Mouse (Mus musculus): ENCODE data around the gene Eif4g1. TPM values are rescaled to one million over a fixed set of nuclear protein-coding genes. Genes with fewer than 3 reads are reported as not detected.

Gene Eif4g1
- polyA plus RNA-seq, 1 experiment from 2014 or later, result 146 TPM

GRCm38 (mm10) chr16:20723247-20723646 lies 55.1 kb downstream of the Eif4g1 start:
- Histone ChIP-seq H3K4me1 (peaks cover 7% of the 10 kb centered on the region), H3K9ac (no peak overlapping the region), H3K4me2 (no peak overlapping the region), H3K36me3 (replicated peaks) (peaks cover 11% of the 10 kb centered on the region; the same call in 1 of the 2 replicates), H3K9me3 (no peaks in the 10 kb centered on the region), H3K27ac (no peak overlapping the region), H3K4me3 (no peak overlapping the region), H3K27me3 (replicated peaks) (no peaks in the 10 kb centered on the region)
- no peak for ATAC-seq (replicated peaks)
- 74% methylated on average over 4 of the region's 4 CpGs for WGBS

- H3K27ac ChIP-seq, result no peak overlapping the region
- no peaks in the 10 kb centered on the region for H3K27me3 ChIP-seq (replicated peaks)
- H3K4me1 ChIP-seq, result no peaks in the 10 kb centered on the region
- WGBS, result 41% methylated on average over 5 of the region's 5 CpGs
- peak; percentile 67 for ATAC-seq (replicated peaks)
- H3K36me3 ChIP-seq (replicated peaks), result peaks cover 11% of the 10 kb centered on the region; the same call in 1 of the 2 replicates
- H3K9ac ChIP-seq, result no peak overlapping the region
- H3K4me2 ChIP-seq, result no peak overlapping the region
- H3K9me3 ChIP-seq, result no peaks in the 10 kb centered on the region
- no peak overlapping the region for H3K4me3 ChIP-seq
Measured at GRCm38 (mm10) chr16:20724338-20724748, 56.2 kb downstream of the Eif4g1 start.

- 81% methylated on average over 7 of the region's 7 CpGs for WGBS
- H3K4me1 ChIP-seq, result no peaks in the 10 kb centered on the region
- no peak overlapping the region for H3K4me3 ChIP-seq
- ATAC-seq (replicated peaks), result no peak
- peaks cover 11% of the 10 kb centered on the region; the same call in 1 of the 2 replicates for H3K36me3 ChIP-seq (replicated peaks)
- H3K9me3 ChIP-seq, result no peaks in the 10 kb centered on the region
- H3K9ac ChIP-seq, result no peak overlapping the region
- no peak overlapping the region for H3K4me2 ChIP-seq
- no peaks in the 10 kb centered on the region for H3K27me3 ChIP-seq (replicated peaks)
- no peak overlapping the region for H3K27ac ChIP-seq
Measured at GRCm38 (mm10) chr16:20725321-20725720, 57.2 kb downstream of the Eif4g1 start.

- no peak for ATAC-seq (replicated peaks)
- Histone ChIP-seq H3K9ac (no peak overlapping the region), H3K4me2 (no peak overlapping the region), H3K4me1 (no peaks in the 10 kb centered on the region), H3K27ac (no peak overlapping the region), H3K36me3 (replicated peaks) (peaks cover 11% of the 10 kb centered on the region; the same call in 1 of the 2 replicates), H3K4me3 (no peak overlapping the region), H3K9me3 (no peaks in the 10 kb centered on the region), H3K27me3 (replicated peaks) (no peaks in the 10 kb centered on the region)
- WGBS, result 82% methylated on average over 4 of the region's 4 CpGs
Measured at GRCm38 (mm10) chr16:20725750-20726149, 57.6 kb downstream of the Eif4g1 start.

- no peak overlapping the region for H3K4me3 ChIP-seq
- no peak overlapping the region for H3K9ac ChIP-seq
- WGBS, result 67% methylated on average over 1 of the region's 1 CpGs
- ATAC-seq (replicated peaks), result no peak
- no peak overlapping the region for H3K4me2 ChIP-seq
- H3K9me3 ChIP-seq, result no peaks in the 10 kb centered on the region
- no peaks in the 10 kb centered on the region for H3K27me3 ChIP-seq (replicated peaks)
- H3K36me3 ChIP-seq (replicated peaks), result peaks cover 11% of the 10 kb centered on the region; the same call in 1 of the 2 replicates
- H3K27ac ChIP-seq, result no peak overlapping the region
- no peaks in the 10 kb centered on the region for H3K4me1 ChIP-seq
Measured at GRCm38 (mm10) chr16:20726384-20726783, 58.3 kb downstream of the Eif4g1 start.

- Histone ChIP-seq H3K4me1 (peaks cover 15% of the 10 kb centered on the region), H3K9ac (no peak overlapping the region), H3K9me3 (no peaks in the 10 kb centered on the region), H3K27me3 (replicated peaks) (peaks cover 15% of the 10 kb centered on the region), H3K36me3 (replicated peaks) (no peaks in the 10 kb centered on the region), H3K27ac (no peak overlapping the region), H3K4me2 (no peak overlapping the region), H3K4me3 (no peak overlapping the region)
- WGBS, result 40% methylated on average over 5 of the region's 5 CpGs
- no peak for ATAC-seq (replicated peaks)
Measured at GRCm38 (mm10) chr16:20730293-20730711, 62.2 kb downstream of the Eif4g1 start.

- H3K4me2 ChIP-seq, result no peak overlapping the region
- H3K4me3 ChIP-seq, result no peak overlapping the region
- H3K9me3 ChIP-seq, result no peaks in the 10 kb centered on the region
- peaks cover 25% of the 10 kb centered on the region for H3K27me3 ChIP-seq (replicated peaks)
- peaks cover 15% of the 10 kb centered on the region for H3K4me1 ChIP-seq
- H3K36me3 ChIP-seq (replicated peaks), result no peaks in the 10 kb centered on the region
- 0 out of 2 replicates have a peak overlapping the region, but pooled peaks have one; percentile 67 for H3K27ac ChIP-seq
- no peak overlapping the region for H3K9ac ChIP-seq
- 61% methylated on average over 5 of the region's 5 CpGs for WGBS
- no peak for ATAC-seq (replicated peaks)
Measured at GRCm38 (mm10) chr16:20731688-20732087, 63.6 kb downstream of the Eif4g1 start.

- peak overlapping the region; percentile 67 for H3K27ac ChIP-seq
- H3K4me3 ChIP-seq, result peak overlapping the region; percentile 74
- peak; percentile 50 for ATAC-seq (replicated peaks)
- H3K4me1 ChIP-seq, result peaks cover 15% of the 10 kb centered on the region
- H3K36me3 ChIP-seq (replicated peaks), result no peaks in the 10 kb centered on the region
- H3K4me2 ChIP-seq, result peak overlapping the region; percentile 89
- H3K9ac ChIP-seq, result peak overlapping the region; percentile 84
- H3K9me3 ChIP-seq, result no peaks in the 10 kb centered on the region
- H3K27me3 ChIP-seq (replicated peaks), result peaks cover 25% of the 10 kb centered on the region
- 0% methylated on average over 27 of the region's 30 CpGs for WGBS
Measured at GRCm38 (mm10) chr16:20732251-20732924, 64.3 kb downstream of the Eif4g1 start.

GRCm38 (mm10) chr16:20732925-20733730 lies 65.0 kb downstream of the Eif4g1 start, which contains the start of gene Chrd:
Gene Chrd, plus strand, starts transcription at chr16:20733127.
- H3K4me1 ChIP-seq, result peaks cover 15% of the 10 kb centered on the region
- peaks cover 25% of the 10 kb centered on the region for H3K27me3 ChIP-seq (replicated peaks)
- H3K27ac ChIP-seq, result peak within 1 kb of the TSS; percentile 67
- peak within 1 kb of the TSS; percentile 84 for H3K9ac ChIP-seq
- WGBS, result under 1% methylated on average over 57 of the region's 70 CpGs
- no peaks in the 10 kb centered on the region for H3K9me3 ChIP-seq
- H3K36me3 ChIP-seq (replicated peaks), result no peaks in the 10 kb centered on the region
- peak; percentile 76 for ATAC-seq (replicated peaks)
- H3K4me2 ChIP-seq, result peak within 1 kb of the TSS; percentile 89
- peak within 1 kb of the TSS; percentile 74 for H3K4me3 ChIP-seq

- Histone ChIP-seq H3K4me1 (peaks cover 15% of the 10 kb centered on the region), H3K9me3 (no peaks in the 10 kb centered on the region), H3K36me3 (replicated peaks) (no peaks in the 10 kb centered on the region), H3K27ac (no peak within 1 kb of the TSS), H3K9ac (peak within 1 kb of the TSS; percentile 84), H3K4me2 (peak within 1 kb of the TSS; percentile 89), H3K4me3 (peak within 1 kb of the TSS; percentile 74), H3K27me3 (replicated peaks) (peaks cover 25% of the 10 kb centered on the region)
- no peak for ATAC-seq (replicated peaks)
- 3% methylated on average over 45 of the region's 45 CpGs for WGBS
Measured at GRCm38 (mm10) chr16:20733731-20734730, 65.9 kb downstream of the Eif4g1 start, which contains the start of gene Thpo. Gene Thpo, minus strand, starts transcription at chr16:20734511.

- no peak overlapping the region for H3K9ac ChIP-seq
- 72% methylated on average over 5 of the region's 5 CpGs for WGBS
Measured at GRCm38 (mm10) chr16:20735651-20736050, 67.5 kb downstream of the Eif4g1 start.

More at GRCm38 (mm10) chr16:20735651-20736050, 67.5 kb downstream of the Eif4g1 start:
- peaks cover 25% of the 10 kb centered on the region for H3K27me3 ChIP-seq (replicated peaks)
- peaks cover 15% of the 10 kb centered on the region for H3K4me1 ChIP-seq
- no peak for ATAC-seq (replicated peaks)
- no peaks in the 10 kb centered on the region for H3K9me3 ChIP-seq
- no peak overlapping the region for H3K27ac ChIP-seq
- no peak overlapping the region for H3K4me2 ChIP-seq
- no peak overlapping the region for H3K4me3 ChIP-seq
- H3K36me3 ChIP-seq (replicated peaks), result no peaks in the 10 kb centered on the region

All from midbrain, embryonic 15.5 days (tissue).